Mouse (Mus musculus) embryonic facial prominence, embryonic 10.5 days (tissue): ENCODE measurements around the gene Syt13. TPM values are rescaled to one million over a fixed set of nuclear protein-coding genes. Genes with fewer than 3 reads are reported as not detected.
A peak's percentile ranks its signal among the peaks of the same experiment; 100 is the strongest.

Source experiments
- DNase-seq: peaks from one replicate; pipeline ENCODE4 v3.0.0-alpha.2; 2017; ENCODE audit warnings: low spot score
- H3K27ac ChIP-seq: fragments of 300-500 bp; sonication (generic); replicated peaks from 2 replicates; pipeline ENCODE4 v1.5.1; 2016; ENCODE audit warnings: mild to moderate bottlenecking
- H3K27me3 ChIP-seq: fragments of 300-500 bp; sonication (generic); replicated peaks from 2 replicates; pipeline ENCODE4 v1.6.1; 2016; ENCODE audit warnings: low read depth, mild to moderate bottlenecking; ENCODE audit not compliant: poor library complexity, severe bottlenecking
- H3K36me3 ChIP-seq: fragments of 300-500 bp; sonication (generic); replicated peaks from 2 replicates; pipeline ENCODE4 v1.6.1; 2016; ENCODE audit warnings: mild to moderate bottlenecking, moderate library complexity
- H3K4me1 ChIP-seq: fragments of 300-500 bp; sonication (generic); 2 replicates; pipeline ENCODE4 v1.6.1; 2016
- H3K4me3 ChIP-seq: fragments of 300-500 bp; sonication (generic); 2 replicates; pipeline ENCODE4 v1.5.1; 2016; ENCODE audit warnings: mild to moderate bottlenecking, moderate library complexity
- H3K9me3 ChIP-seq: fragments of 300-500 bp; sonication (generic); 2 replicates; pipeline ENCODE4 v1.6.1; 2016; ENCODE audit warnings: mild to moderate bottlenecking
- WGBS: fragments of 180-500 bp; shearing (Covaris S2); methylation state at CpG from one replicate; pipeline ENCODE4 v1.1.7; 2016; 5-methylcytosine and 5-hydroxymethylcytosine counted together
- polyA plus RNA-seq: library from polyadenylated mRNA; unstranded; fragments of >200 nt; fragmentation: Nextera tagmentation; extraction: Ambion mirVana; gene quantifications from 2 replicates; pipeline ENCODE4 v1.2.1, GENCODE M21; 2016

Gene Syt13
- polyA plus RNA-seq, 1 experiment from 2014 or later = 10.2 TPM

DNA sequence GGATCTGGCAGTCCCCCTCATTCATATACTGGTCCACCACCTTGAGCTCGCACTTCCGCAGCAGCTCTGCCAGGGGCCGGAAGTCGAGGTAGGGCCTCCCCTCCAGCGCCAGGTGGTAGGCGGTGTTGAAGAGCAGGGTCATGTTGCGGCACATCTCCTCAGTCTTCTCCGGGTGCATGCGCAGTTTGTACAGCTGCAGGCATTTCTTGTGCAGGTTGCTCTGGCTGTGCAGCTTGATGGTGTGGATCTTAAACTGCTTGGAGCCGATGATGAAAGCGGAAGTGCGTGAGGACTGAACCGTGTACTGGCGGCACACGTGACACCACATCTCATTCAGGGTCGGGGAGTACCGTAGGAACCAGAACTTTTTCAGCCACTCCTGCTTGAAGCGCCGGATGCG is 58.7 kb downstream of the Syt13 start:
- no peak overlapping the region for H3K27ac ChIP-seq
- no peaks in the 10 kb centered on the region for H3K27me3 ChIP-seq
- peaks cover 8% of the 10 kb centered on the region for H3K4me1 ChIP-seq
- H3K36me3 ChIP-seq = peaks cover 77% of the 10 kb centered on the region
- DNase-seq = no peak
- no peak overlapping the region for H3K4me3 ChIP-seq
- 95% methylated on average over 20 of the region's 20 CpGs for WGBS
- no peaks in the 10 kb centered on the region for H3K9me3 ChIP-seq

GRCm38 (mm10) chr2:92975031-92975790 is 60.3 kb downstream of the Syt13 start:
- H3K4me3 ChIP-seq = no peak overlapping the region
- no peaks in the 10 kb centered on the region for H3K9me3 ChIP-seq
- no peaks in the 10 kb centered on the region for H3K27me3 ChIP-seq
- H3K4me1 ChIP-seq = peaks cover 8% of the 10 kb centered on the region
- peaks cover 85% of the 10 kb centered on the region for H3K36me3 ChIP-seq
- no peak for DNase-seq
- 75% methylated on average over 14 of the region's 14 CpGs for WGBS
- no peak overlapping the region for H3K27ac ChIP-seq

- Histone ChIP-seq H3K27ac (no peak overlapping the region), H3K27me3 (no peaks in the 10 kb centered on the region), H3K36me3 (peaks cover 55% of the 10 kb centered on the region), H3K9me3 (no peaks in the 10 kb centered on the region), H3K4me3 (no peak overlapping the region), H3K4me1 (peaks cover 5% of the 10 kb centered on the region)
- no peak for DNase-seq
- WGBS = 89% methylated on average over 10 of the region's 10 CpGs
Measured at GRCm38 (mm10) chr2:92980165-92980564, 65.3 kb downstream of the Syt13 start.

DNA sequence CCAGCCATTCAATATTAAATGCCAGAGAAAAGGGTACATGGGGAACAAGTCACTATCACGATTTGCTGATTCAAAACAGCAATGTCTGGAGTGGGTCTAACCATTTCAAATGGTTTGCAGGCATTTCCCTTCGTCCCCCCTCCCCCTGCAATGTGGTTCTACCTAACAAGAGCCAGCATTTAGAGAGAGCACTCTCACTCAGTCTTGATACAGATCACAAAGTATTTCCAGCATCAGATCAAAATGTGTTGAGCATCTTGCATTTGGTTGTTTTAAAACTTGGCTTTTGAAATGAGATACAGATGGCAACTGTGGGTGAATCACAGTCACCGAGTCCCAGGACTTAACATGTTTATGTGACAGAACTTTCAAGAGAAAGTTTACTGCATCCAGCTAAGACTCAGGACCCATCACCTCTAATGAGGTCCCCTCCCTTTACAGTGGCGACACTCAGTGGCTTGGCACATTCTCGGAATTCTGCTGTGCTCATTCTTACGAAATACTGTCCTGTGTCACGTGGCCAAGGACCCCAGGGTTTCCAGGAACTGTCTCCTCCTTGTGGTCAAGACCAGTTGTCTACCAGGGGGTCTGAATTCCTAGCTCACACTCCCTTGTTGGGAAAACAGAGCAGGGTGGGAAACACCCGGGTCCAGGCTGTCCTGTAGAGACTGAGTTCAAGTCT is 67.8 kb downstream of the Syt13 start:
- H3K27ac ChIP-seq = no peak overlapping the region
- no peaks in the 10 kb centered on the region for H3K9me3 ChIP-seq
- WGBS = 71% methylated on average over 8 of the region's 8 CpGs

GRCm38 (mm10) chr2:92983273-92983620 is 68.3 kb downstream of the Syt13 start:
- peaks cover 28% of the 10 kb centered on the region for H3K4me1 ChIP-seq
- no peak for DNase-seq
- peaks cover 51% of the 10 kb centered on the region for H3K36me3 ChIP-seq
- H3K9me3 ChIP-seq = no peaks in the 10 kb centered on the region
- no peak overlapping the region for H3K4me3 ChIP-seq
- WGBS = 83% methylated on average over 4 of the region's 4 CpGs
- H3K27ac ChIP-seq = no peak overlapping the region
- H3K27me3 ChIP-seq = no peaks in the 10 kb centered on the region

More for the DNA sequence above, 67.8 kb downstream of the Syt13 start:
- Histone ChIP-seq H3K4me1 (peaks cover 22% of the 10 kb centered on the region), H3K27me3 (no peaks in the 10 kb centered on the region), H3K4me3 (no peak overlapping the region), H3K36me3 (peaks cover 52% of the 10 kb centered on the region)
- DNase-seq = no peak

- Histone ChIP-seq H3K4me3 (no peak overlapping the region), H3K27ac (no peak overlapping the region), H3K9me3 (no peaks in the 10 kb centered on the region), H3K36me3 (peaks cover 46% of the 10 kb centered on the region), H3K4me1 (peaks cover 38% of the 10 kb centered on the region), H3K27me3 (no peaks in the 10 kb centered on the region)
- WGBS = 87% methylated on average over 7 of the region's 7 CpGs
- DNase-seq = no peak
Measured at GRCm38 (mm10) chr2:92984321-92985108, 69.6 kb downstream of the Syt13 start.

DNA sequence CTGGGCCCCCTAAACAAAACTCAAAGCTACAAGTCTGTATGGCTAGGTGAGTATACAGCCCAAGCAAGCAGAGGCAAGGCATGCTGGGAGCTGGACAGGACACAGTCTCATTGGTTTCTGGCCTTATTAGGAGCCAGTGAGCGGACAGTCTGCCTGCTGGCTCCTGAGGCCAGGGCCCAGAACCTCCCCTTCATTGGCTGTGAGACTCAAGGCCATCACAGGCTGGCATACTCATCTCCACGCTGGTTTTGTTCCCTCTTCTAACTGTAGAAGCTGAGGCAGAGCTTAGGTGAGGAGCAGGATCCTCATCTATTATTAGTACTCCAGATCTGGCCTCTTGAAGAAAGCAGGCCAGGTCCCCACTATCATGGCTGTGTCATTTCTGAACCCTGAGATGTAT is 70.3 kb downstream of the Syt13 start:
- Histone ChIP-seq H3K27me3 (no peaks in the 10 kb centered on the region), H3K4me1 (peaks cover 40% of the 10 kb centered on the region), H3K4me3 (no peak overlapping the region), H3K9me3 (no peaks in the 10 kb centered on the region), H3K36me3 (peaks cover 40% of the 10 kb centered on the region), H3K27ac (no peak overlapping the region)
- DNase-seq = no peak
- 90% methylated on average over 2 of the region's 2 CpGs for WGBS

GRCm38 (mm10) chr2:92985600-92985999 is 70.7 kb downstream of the Syt13 start:
- H3K9me3 ChIP-seq = no peaks in the 10 kb centered on the region
- WGBS = 71% methylated on average over 7 of the region's 7 CpGs
- no peaks in the 10 kb centered on the region for H3K27me3 ChIP-seq
- no peak for DNase-seq
- no peak overlapping the region for H3K27ac ChIP-seq
- H3K36me3 ChIP-seq = peaks cover 40% of the 10 kb centered on the region
- H3K4me3 ChIP-seq = no peak overlapping the region
- H3K4me1 ChIP-seq = peaks cover 40% of the 10 kb centered on the region

DNA sequence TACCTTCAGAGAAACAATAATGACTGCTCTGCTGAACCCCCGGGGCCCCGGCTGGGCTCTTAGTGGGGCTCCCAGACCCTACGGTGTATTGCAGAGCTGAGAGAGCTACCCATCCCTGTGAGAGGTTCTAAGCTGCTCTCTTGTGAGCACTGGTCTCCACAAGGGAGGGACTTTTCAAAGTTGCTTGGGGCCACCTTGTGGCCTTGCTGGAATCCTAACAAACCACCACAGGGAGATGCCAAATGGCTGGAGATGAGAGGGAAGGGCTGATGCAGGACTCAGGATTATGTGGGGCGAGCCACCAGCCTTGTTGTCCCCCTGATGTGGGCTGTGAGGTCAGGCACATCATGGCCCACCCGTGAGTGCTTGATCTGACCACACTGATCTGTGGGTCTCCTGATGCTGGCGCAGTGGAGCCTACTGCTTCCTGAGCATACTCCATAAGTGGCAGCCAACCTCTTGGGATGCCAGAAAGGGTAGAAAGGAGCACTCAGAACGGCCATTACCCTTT is 72.3 kb downstream of the Syt13 start:
- H3K27me3 ChIP-seq = no peaks in the 10 kb centered on the region
- H3K4me3 ChIP-seq = no peak overlapping the region
- H3K9me3 ChIP-seq = no peaks in the 10 kb centered on the region
- no peak for DNase-seq
- 81% methylated on average over 7 of the region's 7 CpGs for WGBS
- H3K4me1 ChIP-seq = peaks cover 40% of the 10 kb centered on the region
- peaks cover 55% of the 10 kb centered on the region for H3K36me3 ChIP-seq
- H3K27ac ChIP-seq = peak overlapping the region; percentile 85; the same call in 1 of the 2 replicates

DNA sequence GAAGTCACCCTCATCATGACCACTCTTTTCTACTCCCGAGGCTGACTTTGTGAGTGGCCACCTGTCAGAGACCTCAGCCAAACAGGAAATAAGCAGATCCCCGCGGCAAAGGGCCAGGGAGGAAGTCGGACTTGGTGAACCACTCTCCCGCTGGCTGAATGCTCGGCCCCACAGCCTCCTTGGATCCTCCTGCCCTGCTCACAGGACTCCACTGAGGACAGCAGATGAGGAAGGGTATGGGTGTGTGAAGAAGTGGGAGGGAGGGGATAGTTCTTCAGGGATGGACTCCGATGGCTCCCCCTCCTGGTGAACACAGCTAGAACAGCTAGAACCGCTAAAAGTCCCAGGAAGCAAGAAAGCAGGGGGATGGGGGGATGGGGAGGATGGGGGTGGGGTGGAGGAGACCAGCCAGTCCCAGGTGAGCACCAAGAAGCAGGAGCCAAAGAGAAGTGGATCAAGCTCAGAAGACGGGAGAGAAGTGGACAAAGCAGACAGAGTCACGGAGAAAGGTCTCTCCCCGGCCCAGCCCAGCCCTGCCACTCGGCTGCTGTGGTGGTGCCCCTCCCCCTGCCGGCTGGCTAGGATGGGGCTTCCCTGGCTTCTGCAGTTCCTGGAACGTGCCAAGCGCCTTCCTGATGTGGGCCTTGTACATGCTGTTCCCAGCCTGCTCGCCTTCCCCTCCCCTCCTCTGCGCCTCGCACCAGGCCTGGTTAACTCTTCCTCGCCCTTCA is 73.2 kb downstream of the Syt13 start:
- peak overlapping the region; percentile 39 for H3K4me3 ChIP-seq

DNA sequence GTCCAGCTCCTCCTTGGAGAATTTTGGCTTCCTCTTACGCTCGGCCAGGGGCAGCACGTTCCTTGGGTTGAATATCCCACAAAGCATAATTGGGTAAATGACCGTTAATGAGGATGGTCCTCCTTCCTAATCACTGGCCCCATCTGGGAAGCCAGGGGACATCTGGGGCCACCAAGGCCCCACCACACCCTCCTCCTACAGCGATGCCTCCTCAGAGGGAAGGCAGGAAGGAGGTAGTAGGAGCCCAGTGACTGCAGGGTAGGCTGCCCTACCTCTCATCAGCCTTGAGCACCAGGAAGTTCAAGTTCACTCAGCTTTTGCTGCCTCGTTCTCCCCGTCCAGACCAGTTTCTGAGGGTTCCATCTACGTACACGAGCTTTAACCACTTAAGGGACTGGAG is 74.7 kb downstream of the Syt13 start:
- no peak overlapping the region for H3K4me3 ChIP-seq
- no peak overlapping the region for H3K27ac ChIP-seq
- H3K36me3 ChIP-seq = peaks cover 69% of the 10 kb centered on the region
- peaks cover 40% of the 10 kb centered on the region for H3K4me1 ChIP-seq
- H3K9me3 ChIP-seq = no peaks in the 10 kb centered on the region
- 85% methylated on average over 9 of the region's 9 CpGs for WGBS
- H3K27me3 ChIP-seq = no peaks in the 10 kb centered on the region
- DNase-seq = no peak

More for the DNA sequence above, 73.2 kb downstream of the Syt13 start:
- Histone ChIP-seq H3K27me3 (no peaks in the 10 kb centered on the region), H3K4me1 (peaks cover 40% of the 10 kb centered on the region), H3K27ac (peak overlapping the region; percentile 85), H3K9me3 (no peaks in the 10 kb centered on the region), H3K36me3 (peaks cover 64% of the 10 kb centered on the region)
- DNase-seq = peak; percentile 77
- 10% methylated on average over 19 of the region's 19 CpGs for WGBS

DNA sequence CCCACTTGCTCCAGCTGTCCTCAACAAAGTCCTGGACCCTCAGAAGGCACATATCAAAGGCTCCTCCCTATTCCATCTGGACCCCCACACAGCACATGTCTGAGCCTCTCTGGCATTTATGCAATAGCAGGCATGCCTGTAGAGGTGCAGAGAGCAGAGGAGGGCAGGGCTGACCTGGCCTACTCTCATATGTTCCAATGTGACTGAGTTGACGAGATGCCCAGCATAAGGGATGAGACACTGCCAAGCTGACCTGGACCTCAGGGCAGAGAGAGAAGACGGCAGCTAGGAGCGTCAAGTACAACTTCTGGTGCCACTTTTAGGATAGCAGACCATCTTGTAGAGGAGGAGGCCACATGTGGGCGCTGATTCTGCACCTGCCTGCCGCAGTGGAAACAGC is 77.1 kb downstream of the Syt13 start:
- no peak overlapping the region for H3K4me3 ChIP-seq
- WGBS = 91% methylated on average over 5 of the region's 5 CpGs

More for the DNA sequence above, 77.1 kb downstream of the Syt13 start:
- no peak for DNase-seq
- H3K27me3 ChIP-seq = no peaks in the 10 kb centered on the region
- no peak overlapping the region for H3K27ac ChIP-seq
- H3K9me3 ChIP-seq = no peaks in the 10 kb centered on the region
- H3K36me3 ChIP-seq = peaks cover 54% of the 10 kb centered on the region
- peaks cover 25% of the 10 kb centered on the region for H3K4me1 ChIP-seq
